Mouse (Mus musculus): Measurements from ENCODE around the gene Ppp1r12b. TPM values are rescaled to one million over a fixed set of nuclear protein-coding genes. Genes with fewer than 3 reads are reported as not detected.

Ppp1r12b gene
- total and polyA plus RNA-seq, 3 experiments = 4.7 to 7.8 TPM; not detected in 1

DNA sequence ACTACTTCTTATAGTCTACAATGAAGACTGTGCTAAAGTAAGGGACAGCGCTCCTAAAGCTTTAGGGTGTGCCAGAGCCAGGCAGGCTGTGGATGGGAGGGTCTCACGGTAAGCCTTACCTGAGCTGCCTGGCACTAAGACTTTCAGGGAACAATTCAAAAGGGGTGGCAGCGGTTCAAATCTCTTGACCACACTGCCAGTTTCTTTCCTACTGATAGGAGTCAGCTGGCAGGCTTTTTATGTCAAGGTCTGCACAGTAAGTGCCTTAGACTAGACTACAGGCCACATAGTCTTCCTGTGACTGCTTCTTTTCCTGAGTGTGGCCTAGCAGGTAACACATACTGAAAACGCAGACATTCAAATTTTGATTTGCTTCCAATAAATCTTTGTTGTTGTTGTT is 192.5 kb downstream of the Ppp1r12b start:
- no peak for DNase-seq (ENCODE audit: low read depth, low spot score)
- H3K9me3 ChIP-seq (replicated peaks; ENCODE audit: insufficient read depth, low read length) = no peaks in the 10 kb centered on the region
- H3K36me3 ChIP-seq (ENCODE audit: control insufficient read depth in 1 of 2, insufficient read depth in 2 of 2, low read length in 2 of 2) = peaks cover 0 to 2% of the 10 kb centered on the region in 2 experiments; a peak in 2 of 4 replicates
- H3K4me3 ChIP-seq (ENCODE audit: control insufficient read depth in 1 of 2, insufficient read depth in 1 of 2, low read depth in 2 of 2, low read length in 2 of 2) = no peak overlapping the region
- H3K27ac ChIP-seq (ENCODE audit: control insufficient read depth, low read depth, low read length) = no peak overlapping the region
- H3K4me1 ChIP-seq (ENCODE audit: control insufficient read depth in 1 of 2, insufficient read depth in 2 of 2, low read length in 2 of 2) = peaks cover 0 to 2% of the 10 kb centered on the region in 2 experiments; a peak in 2 of 4 replicates
- H3K27me3 ChIP-seq (ENCODE audit: control insufficient read depth in 1 of 2, insufficient read depth in 2 of 2, low read length in 2 of 2) = no peaks in the 10 kb centered on the region
- TF ChIP-seq SIN3A (IDR thresholded peaks at IDR 0.05; ENCODE audit: low read length) = no peak
- TF ChIP-seq ZMIZ1 (IDR thresholded peaks at IDR 0.05; ENCODE audit: low read depth, low read length) = no peak
- TF ChIP-seq MEF2A (IDR thresholded peaks at IDR 0.05; ENCODE audit: extremely low read depth, insufficient replicate concordance, low read depth, low read length, poor library complexity, severe bottlenecking) = no peak
- TF ChIP-seq ZNF384 (IDR thresholded peaks at IDR 0.05; ENCODE audit: low read depth, low read length) = no peak
- no peak for TF ChIP-seq CTCF (IDR thresholded peaks at IDR 0.05 in 2 of 3, conservative IDR thresholded peaks at IDR 0.05 in 1 of 3; ENCODE audit: control insufficient read depth in 1 of 3, insufficient read depth in 1 of 3, low read depth in 2 of 3, low read length in 3 of 3, poor library complexity in 1 of 3, severe bottlenecking in 1 of 3)
- no peak for TF ChIP-seq MAZ (IDR thresholded peaks at IDR 0.05; ENCODE audit: low read depth, low read length)
- TF ChIP-seq CHD2 (IDR thresholded peaks at IDR 0.05; ENCODE audit: low read length) = no peak
- TF ChIP-seq CHD1 (IDR thresholded peaks at IDR 0.05; ENCODE audit: low read depth, low read length) = no peak
- H3K79me2 ChIP-seq (ENCODE audit: control insufficient read depth, insufficient read depth, low read length, poor library complexity) = no peaks in the 10 kb centered on the region
- H3K9ac ChIP-seq (ENCODE audit: control insufficient read depth, low read depth, low read length, poor library complexity, severe bottlenecking) = no peak overlapping the region

DNA sequence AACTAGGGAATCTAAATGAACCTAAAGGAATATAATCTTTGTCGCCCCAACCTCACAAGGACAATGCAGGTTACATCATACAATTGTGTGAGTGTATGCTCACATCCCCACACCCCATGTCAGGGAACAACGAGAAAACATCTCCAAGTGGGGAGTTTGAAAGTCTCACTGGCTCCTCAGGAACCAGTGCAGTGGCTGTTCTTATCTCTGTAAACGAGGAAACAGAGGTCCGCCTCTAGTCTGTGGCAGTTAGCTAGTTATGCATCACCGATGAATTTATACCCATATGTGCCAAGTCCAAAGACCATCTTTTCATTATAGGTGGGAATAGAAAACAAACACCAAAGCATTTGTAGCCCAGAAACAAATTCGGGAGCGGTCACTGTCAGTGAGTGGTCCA is 194.2 kb downstream of the Ppp1r12b start:
- Histone ChIP-seq H3K27ac (ENCODE audit: control insufficient read depth, low read depth, low read length) (no peak overlapping the region), H3K4me3 (ENCODE audit: control insufficient read depth in 1 of 2, insufficient read depth in 1 of 2, low read depth in 2 of 2, low read length in 2 of 2) (no peak overlapping the region), H3K4me1 (ENCODE audit: control insufficient read depth in 1 of 2, insufficient read depth in 2 of 2, low read length in 2 of 2) (peaks cover 0 to 2% of the 10 kb centered on the region in 2 experiments; a peak in 2 of 4 replicates), H3K9me3 (replicated peaks; ENCODE audit: insufficient read depth, low read length) (no peaks in the 10 kb centered on the region), H3K36me3 (ENCODE audit: control insufficient read depth in 1 of 2, insufficient read depth in 2 of 2, low read length in 2 of 2) (peaks cover 0 to 2% of the 10 kb centered on the region in 2 experiments; a peak in 2 of 4 replicates), H3K27me3 (ENCODE audit: control insufficient read depth in 1 of 2, insufficient read depth in 2 of 2, low read length in 2 of 2) (no peaks in the 10 kb centered on the region), H3K79me2 (ENCODE audit: control insufficient read depth, insufficient read depth, low read length, poor library complexity) (no peaks in the 10 kb centered on the region), H3K9ac (ENCODE audit: control insufficient read depth, low read depth, low read length, poor library complexity, severe bottlenecking) (no peak overlapping the region)
- peak; percentile 47 for DNase-seq (ENCODE audit: low read depth, low spot score)
- peak in 1 of 2 experiments; percentile 19; a peak in 1 of 4 replicates for TF ChIP-seq EP300 (IDR thresholded peaks at IDR 0.05; ENCODE audit: low read depth in 1 of 2, low read length in 2 of 2)
- TF ChIP-seq GATA1 (IDR thresholded peaks at IDR 0.05; ENCODE audit: low read depth, low read length) = peak; percentile 39
- TF ChIP-seq ZNF384 (IDR thresholded peaks at IDR 0.05; ENCODE audit: low read depth, low read length) = no peak

DNA sequence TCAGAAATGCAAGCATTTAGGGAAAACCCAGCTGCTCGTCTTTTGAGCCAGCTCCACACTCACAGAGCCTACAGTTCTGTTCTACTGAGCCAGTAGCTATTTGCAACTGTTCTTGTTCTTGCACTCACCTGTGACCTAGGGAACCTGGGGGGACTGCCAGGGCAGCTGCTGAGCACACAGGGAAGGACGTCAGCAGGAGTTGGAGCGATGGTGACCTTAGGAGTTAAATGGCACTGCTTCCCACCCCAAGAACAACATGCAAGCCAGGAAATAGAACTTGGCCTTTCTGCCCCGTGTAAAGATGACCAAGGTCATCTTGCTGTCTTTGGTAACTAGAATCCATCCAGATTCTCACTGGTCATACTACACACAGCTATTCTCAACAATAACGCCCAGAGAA is 195.1 kb downstream of the Ppp1r12b start:
- Histone ChIP-seq H3K27me3 (ENCODE audit: control insufficient read depth in 1 of 2, insufficient read depth in 2 of 2, low read length in 2 of 2) (no peaks in the 10 kb centered on the region), H3K79me2 (ENCODE audit: control insufficient read depth, insufficient read depth, low read length, poor library complexity) (no peaks in the 10 kb centered on the region), H3K36me3 (ENCODE audit: control insufficient read depth in 1 of 2, insufficient read depth in 2 of 2, low read length in 2 of 2) (peaks cover 0 to 2% of the 10 kb centered on the region in 2 experiments; a peak in 2 of 4 replicates), H3K9me3 (replicated peaks; ENCODE audit: insufficient read depth, low read length) (no peaks in the 10 kb centered on the region), H3K4me3 (ENCODE audit: control insufficient read depth in 1 of 2, insufficient read depth in 1 of 2, low read depth in 2 of 2, low read length in 2 of 2) (no peak overlapping the region), H3K27ac (ENCODE audit: control insufficient read depth, low read depth, low read length) (no peak overlapping the region), H3K4me1 (ENCODE audit: control insufficient read depth in 1 of 2, insufficient read depth in 2 of 2, low read length in 2 of 2) (peaks cover 0 to 2% of the 10 kb centered on the region in 2 experiments; a peak in 2 of 4 replicates), H3K9ac (ENCODE audit: control insufficient read depth, low read depth, low read length, poor library complexity, severe bottlenecking) (no peak overlapping the region)
- no peak for DNase-seq (ENCODE audit: low read depth, low spot score)
- TF ChIP-seq ZC3H11A (IDR thresholded peaks at IDR 0.05; ENCODE audit: low read depth, low read length) (no peak), USF1 (IDR thresholded peaks at IDR 0.05; ENCODE audit: low read depth, low read length) (no peak), CHD2 (IDR thresholded peaks at IDR 0.05; ENCODE audit: low read length) (no peak), SIN3A (IDR thresholded peaks at IDR 0.05; ENCODE audit: low read length) (no peak), MYB (IDR thresholded peaks at IDR 0.05; ENCODE audit: low read depth, low read length) (no peak), NRF1 (IDR thresholded peaks at IDR 0.05; ENCODE audit: insufficient read depth, low read depth, low read length, poor library complexity, severe bottlenecking) (no peak), EP300 (IDR thresholded peaks at IDR 0.05; ENCODE audit: low read depth in 1 of 2, low read length in 2 of 2) (no peak), CTCF (IDR thresholded peaks at IDR 0.05 in 2 of 3, conservative IDR thresholded peaks at IDR 0.05 in 1 of 3; ENCODE audit: control insufficient read depth in 1 of 3, insufficient read depth in 1 of 3, low read depth in 2 of 3, low read length in 3 of 3, poor library complexity in 1 of 3, severe bottlenecking in 1 of 3) (no peak), HCFC1 (IDR thresholded peaks at IDR 0.05; ENCODE audit: low read depth, low read length) (no peak), SMC3 (IDR thresholded peaks at IDR 0.05; ENCODE audit: low read depth, low read length) (no peak), ZNF384 (IDR thresholded peaks at IDR 0.05; ENCODE audit: low read depth, low read length) (no peak), MAFK (IDR thresholded peaks at IDR 0.05; ENCODE audit: borderline replicate concordance, low read depth, low read length) (no peak), TBP (IDR thresholded peaks at IDR 0.05; ENCODE audit: low read depth, low read length) (no peak), MYC (IDR thresholded peaks at IDR 0.05; ENCODE audit: low read depth, low read length) (no peak), POLR2AphosphoS5 (IDR thresholded peaks at IDR 0.05; ENCODE audit: borderline replicate concordance, low read depth, low read length) (no peak), CHD1 (IDR thresholded peaks at IDR 0.05; ENCODE audit: low read depth, low read length) (no peak), GATA1 (IDR thresholded peaks at IDR 0.05; ENCODE audit: low read depth, low read length) (no peak), UBTF (IDR thresholded peaks at IDR 0.05; ENCODE audit: borderline replicate concordance, insufficient read depth, low read depth, low read length) (no peak)

Measured in MEL (cell line).